Mouse (Mus musculus): ENCODE results near the gene Dck. TPM values are rescaled to one million over a fixed set of nuclear protein-coding genes. Genes with fewer than 3 reads are reported as not detected.
A peak's percentile ranks its signal among the peaks of the same experiment; 100 is the strongest.

Gene Dck
- total and polyA plus RNA-seq, 3 experiments, result 13.6 to 21.4 TPM; not detected in 1

DNA sequence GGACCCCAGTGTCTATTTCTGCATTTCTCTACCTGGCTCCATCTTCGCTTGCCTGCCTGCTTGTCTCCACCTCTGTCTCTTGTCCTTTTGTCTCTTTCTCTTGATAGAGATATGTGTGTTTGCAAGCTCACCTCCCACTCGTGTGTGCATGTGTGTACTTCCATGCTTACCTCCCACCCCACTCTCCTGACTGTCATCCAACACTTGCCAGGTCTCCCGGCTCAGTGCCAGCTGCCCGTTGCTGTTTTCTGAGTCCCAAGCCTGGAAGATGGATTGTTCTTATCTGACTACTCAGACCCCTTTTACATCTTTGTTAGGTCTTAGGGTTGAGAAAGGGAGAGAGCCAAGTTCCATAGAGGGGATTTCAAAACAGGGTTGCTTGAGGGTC, 42.6 kb upstream of the Dck start:
- TF ChIP-seq GATA1 (IDR thresholded peaks at IDR 0.05; ENCODE audit: low read depth, low read length) (no peak), MXI1 (IDR thresholded peaks at IDR 0.05; ENCODE audit: low read depth, low read length) (peak; percentile 22; the same call in 1 of the 2 replicates)
- Histone ChIP-seq H3K9me3 (replicated peaks; ENCODE audit: insufficient read depth, low read length) (no peaks in the 10 kb centered on the region), H3K4me1 (ENCODE audit: control insufficient read depth in 1 of 2, insufficient read depth in 2 of 2, low read length in 2 of 2) (peaks cover 14 to 24% of the 10 kb centered on the region in 2 experiments), H3K27me3 (ENCODE audit: control insufficient read depth in 1 of 2, insufficient read depth in 2 of 2, low read length in 2 of 2) (no peaks in the 10 kb centered on the region), H3K9ac (ENCODE audit: control insufficient read depth, low read depth, low read length, poor library complexity, severe bottlenecking) (peak overlapping the region; percentile 99), H3K4me3 (ENCODE audit: control insufficient read depth in 1 of 2, insufficient read depth in 1 of 2, low read depth in 2 of 2, low read length in 2 of 2) (peak overlapping the region; percentile 76 to 97), H3K27ac (ENCODE audit: control insufficient read depth, low read depth, low read length) (peak overlapping the region; percentile 89), H3K36me3 (ENCODE audit: control insufficient read depth in 1 of 2, insufficient read depth in 2 of 2, low read length in 2 of 2) (peaks cover 0 to 41% of the 10 kb centered on the region in 2 experiments; a peak in 2 of 4 replicates), H3K79me2 (ENCODE audit: control insufficient read depth, insufficient read depth, low read length, poor library complexity) (peaks cover 42% of the 10 kb centered on the region)
- DNase-seq (ENCODE audit: low read depth, low spot score), result peak; percentile 52

DNA sequence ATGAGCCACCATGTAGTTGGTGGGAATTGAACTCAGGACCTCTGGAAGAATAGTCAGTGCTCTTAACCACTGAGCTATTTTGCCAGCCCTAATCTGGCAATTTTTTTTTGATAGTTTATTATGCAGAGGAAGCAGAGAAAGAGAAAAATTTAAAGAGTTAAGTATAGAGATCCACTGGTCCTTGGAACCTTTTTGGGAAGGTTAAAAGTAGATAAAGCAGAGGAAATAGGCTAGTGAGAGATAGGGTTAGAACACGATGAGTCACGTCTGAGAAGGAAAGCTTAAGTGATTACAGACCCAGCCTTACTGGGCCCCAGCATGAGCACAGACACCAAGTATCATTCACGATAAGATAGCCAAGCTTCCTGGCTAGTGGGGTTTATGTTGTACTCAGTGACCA, 40.8 kb upstream of the Dck start:
- Histone ChIP-seq H3K9me3 (replicated peaks; ENCODE audit: insufficient read depth, low read length) (no peaks in the 10 kb centered on the region), H3K36me3 (ENCODE audit: control insufficient read depth in 1 of 2, insufficient read depth in 2 of 2, low read length in 2 of 2) (peaks cover 3 to 49% of the 10 kb centered on the region in 2 experiments), H3K4me1 (ENCODE audit: control insufficient read depth in 1 of 2, insufficient read depth in 2 of 2, low read length in 2 of 2) (peaks cover 17 to 24% of the 10 kb centered on the region in 2 experiments), H3K79me2 (ENCODE audit: control insufficient read depth, insufficient read depth, low read length, poor library complexity) (peaks cover 48% of the 10 kb centered on the region), H3K27ac (ENCODE audit: control insufficient read depth, low read depth, low read length) (peak overlapping the region; percentile 89), H3K4me3 (ENCODE audit: control insufficient read depth in 1 of 2, insufficient read depth in 1 of 2, low read depth in 2 of 2, low read length in 2 of 2) (no peak overlapping the region), H3K27me3 (ENCODE audit: control insufficient read depth in 1 of 2, insufficient read depth in 2 of 2, low read length in 2 of 2) (no peaks in the 10 kb centered on the region), H3K9ac (ENCODE audit: control insufficient read depth, low read depth, low read length, poor library complexity, severe bottlenecking) (no peak overlapping the region)
- DNase-seq (ENCODE audit: low read depth, low spot score), result peak; percentile 93
- TF ChIP-seq MYC (IDR thresholded peaks at IDR 0.05; ENCODE audit: low read depth, low read length) (peak; percentile 78), HCFC1 (IDR thresholded peaks at IDR 0.05; ENCODE audit: low read depth, low read length) (peak; percentile 61), TAL1 (IDR thresholded peaks at IDR 0.05; ENCODE audit: low read length) (peak; percentile 90), GABPA (IDR thresholded peaks at IDR 0.05; ENCODE audit: low read depth, low read length) (0 out of 2 replicates have a peak, but pooled peaks have one; percentile 40), SIN3A (IDR thresholded peaks at IDR 0.05; ENCODE audit: low read length) (peak; percentile 91), POLR2AphosphoS5 (IDR thresholded peaks at IDR 0.05; ENCODE audit: borderline replicate concordance, low read depth, low read length) (no peak), POLR2AphosphoS2 (IDR thresholded peaks at IDR 0.05; ENCODE audit: low read length) (peak; percentile 85; the same call in 1 of the 2 replicates), RAD21 (IDR thresholded peaks at IDR 0.05; ENCODE audit: low read depth, low read length) (no peak), UBTF (IDR thresholded peaks at IDR 0.05; ENCODE audit: borderline replicate concordance, insufficient read depth, low read depth, low read length) (no peak), ZNF384 (IDR thresholded peaks at IDR 0.05; ENCODE audit: low read depth, low read length) (peak; percentile 83), USF1 (IDR thresholded peaks at IDR 0.05; ENCODE audit: low read depth, low read length) (no peak), TCF12 (IDR thresholded peaks at IDR 0.05; ENCODE audit: low read depth, low read length) (peak; percentile 96), KAT2A (conservative IDR thresholded peaks at IDR 0.05; ENCODE audit: low read depth, low read length) (no peak), RCOR1 (IDR thresholded peaks at IDR 0.05; ENCODE audit: low read depth, low read length) (peak; percentile 95), ETS1 (IDR thresholded peaks at IDR 0.05; ENCODE audit: low read depth, low read length) (peak; percentile 98), ZC3H11A (IDR thresholded peaks at IDR 0.05; ENCODE audit: low read depth, low read length) (no peak; the same call in 1 of the 2 replicates), ELF1 (IDR thresholded peaks at IDR 0.05; ENCODE audit: low read depth, low read length) (no peak; the same call in none of the 2 replicates), NRF1 (IDR thresholded peaks at IDR 0.05; ENCODE audit: insufficient read depth, low read depth, low read length, poor library complexity, severe bottlenecking) (peak; percentile 14; the same call in 1 of the 2 replicates), EP300 (IDR thresholded peaks at IDR 0.05; ENCODE audit: low read depth in 1 of 2, low read length in 2 of 2) (peak; percentile 98 to 99), MXI1 (IDR thresholded peaks at IDR 0.05; ENCODE audit: low read depth, low read length) (peak; percentile 51; the same call in 1 of the 2 replicates), POLR2A (IDR thresholded peaks at IDR 0.05; ENCODE audit: control insufficient read depth in 1 of 2, insufficient read depth in 1 of 2, low read depth in 1 of 2, low read length in 2 of 2, poor library complexity in 1 of 2) (peak in 1 of 2 experiments; percentile 54; a peak in 1 of 4 replicates), USF2 (IDR thresholded peaks at IDR 0.05; ENCODE audit: borderline replicate concordance in 1 of 2, insufficient read depth in 1 of 2, low read depth in 1 of 2, low read length in 2 of 2) (no peak), MAX (IDR thresholded peaks at IDR 0.05; ENCODE audit: low read length) (no peak), MYB (IDR thresholded peaks at IDR 0.05; ENCODE audit: low read depth, low read length) (peak; percentile 45; the same call in 1 of the 2 replicates), CHD2 (IDR thresholded peaks at IDR 0.05; ENCODE audit: low read length) (no peak; the same call in 1 of the 2 replicates), GATA1 (IDR thresholded peaks at IDR 0.05; ENCODE audit: low read depth, low read length) (peak; percentile 99), E2F4 (IDR thresholded peaks at IDR 0.05; ENCODE audit: borderline replicate concordance, low read depth, low read length) (no peak), JUND (IDR thresholded peaks at IDR 0.05; ENCODE audit: low read depth, low read length) (peak; percentile 98), TBP (IDR thresholded peaks at IDR 0.05; ENCODE audit: low read depth, low read length) (peak; percentile 99), MAFK (IDR thresholded peaks at IDR 0.05; ENCODE audit: borderline replicate concordance, low read depth, low read length) (peak; percentile 81)

Data from MEL (cell line).